Mouse (Mus musculus) liver, adult 2 months (tissue): Measurements from ENCODE around the gene Dock1. TPM values are rescaled to one million over a fixed set of nuclear protein-coding genes. Genes with fewer than 3 reads are reported as not detected.

Experiments used
- DNase-seq: peaks from one replicate; pipeline ENCODE4 v3.0.0-alpha.2; 2011; ENCODE audit warnings: low read depth, low spot score; ENCODE audit errors: extremely low read depth
- H3K27ac ChIP-seq: fragments of 200-500 bp; replicated peaks from 2 replicates; pipeline ENCODE4 v1.5.1; 2012; ENCODE audit warnings: low read depth, mild to moderate bottlenecking, control low read depth, inconsistent platforms, low read length; ENCODE audit not compliant: insufficient read depth
- H3K27me3 ChIP-seq: fragments of 200-500 bp; 2 replicates; pipeline ENCODE4 v1.6.1; 2012; ENCODE audit warnings: mild to moderate bottlenecking, moderate library complexity, low read length, inconsistent platforms; ENCODE audit not compliant: control insufficient read depth, insufficient read depth
- H3K36me3 ChIP-seq: fragments of 200-500 bp; 2 replicates; pipeline ENCODE4 v1.6.1; 2012; ENCODE audit warnings: low read length, inconsistent platforms; ENCODE audit not compliant: control insufficient read depth, insufficient read depth
- H3K4me1 ChIP-seq: fragments of 200-500 bp; 2 replicates; pipeline ENCODE4 v1.6.1; 2011; ENCODE audit warnings: low read length; ENCODE audit not compliant: control insufficient read depth, insufficient read depth
- H3K4me3 ChIP-seq: fragments of 200-500 bp; 2 replicates; pipeline ENCODE4 v1.5.1; 2011; ENCODE audit warnings: low read depth, mild to moderate bottlenecking, control low read depth, low read length, moderate library complexity; ENCODE audit not compliant: insufficient read depth
- H3K79me2 ChIP-seq: fragments of 200-500 bp; 2 replicates; pipeline ENCODE4 v1.6.1; 2012; ENCODE audit warnings: inconsistent platforms, mild to moderate bottlenecking, low read length, moderate library complexity; ENCODE audit not compliant: control insufficient read depth, insufficient read depth
- H3K9ac ChIP-seq: fragments of 200-500 bp; 2 replicates; pipeline ENCODE4 v1.6.1; 2012; ENCODE audit warnings: low read depth, mild to moderate bottlenecking, control low read depth, inconsistent platforms, low read length
- CTCF ChIP-seq: fragments of 200-500 bp; IDR thresholded peaks from 2 replicates; pipeline ENCODE4 v1.5.1; 2011; ENCODE audit warnings: low read depth, low read length, control low read depth
- POLR2A ChIP-seq: fragments of 200-500 bp; IDR thresholded peaks from 2 replicates; pipeline ENCODE4 v1.6.1; 2011; ENCODE audit warnings: low read length, control low read depth; ENCODE audit not compliant: insufficient read depth; ENCODE audit errors: extremely low read depth
- WGBS: fragments of 180-500 bp; shearing (Covaris S2); methylation state at CpG from one replicate; pipeline ENCODE4 v1.1.7; 2018; 5-methylcytosine and 5-hydroxymethylcytosine counted together
- polyA plus RNA-seq: library from polyadenylated mRNA; depleted of rRNA; stranded (reverse); fragments of >200 nt; gene quantifications from 2 replicates; pipeline ENCODE4 v1.2.3, GENCODE M21; 2012
- total RNA-seq: library from RNA; depleted of rRNA; stranded (reverse); fragments of >200 nt; gene quantifications from 2 replicates; pipeline ENCODE4 v1.2.3, GENCODE M21; 2014

Dock1 gene
- total and polyA plus RNA-seq, 2 experiments: 2.4 to 17.0 TPM

DNA sequence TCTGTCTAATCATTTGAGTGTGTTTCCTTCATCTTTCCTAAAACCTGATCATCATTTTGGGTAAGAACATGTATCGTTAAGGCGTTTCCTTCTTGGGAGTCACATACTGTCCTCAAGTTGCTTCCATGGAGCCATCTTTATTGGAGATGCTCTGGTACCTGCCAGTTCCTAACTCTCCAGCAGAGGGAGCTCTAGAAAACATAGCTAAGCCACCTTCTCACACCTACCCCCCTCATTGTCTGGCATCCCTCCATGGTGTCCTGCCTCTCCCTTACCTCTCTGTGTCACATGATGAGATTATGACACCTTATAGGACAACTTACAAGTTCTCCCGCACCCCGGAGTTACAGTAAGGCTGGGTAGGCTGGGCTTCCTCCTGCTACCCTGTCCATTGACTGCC, 222.5 kb downstream of the Dock1 start:
- Histone ChIP-seq H3K4me1 (no peaks in the 10 kb centered on the region), H3K9ac (no peak overlapping the region), H3K4me3 (no peak overlapping the region), H3K79me2 (no peaks in the 10 kb centered on the region), H3K27me3 (no peaks in the 10 kb centered on the region), H3K27ac (no peak overlapping the region), H3K36me3 (no peaks in the 10 kb centered on the region)
- TF ChIP-seq POLR2A: no peak
- no peak for TF ChIP-seq CTCF
- 87% methylated on average over 4 of the region's 4 CpGs for WGBS
- peak; percentile 3 for DNase-seq

- no peak for DNase-seq
- 80% methylated on average over 2 of the region's 2 CpGs for whole genome bisulfite sequencing
Measured at GRCm38 (mm10) chr7:134894604-134895003, 224.2 kb downstream of the Dock1 start.

GRCm38 (mm10) chr7:134899462-134899861, 229.0 kb downstream of the Dock1 start:
- no peak for DNase-seq
- Histone ChIP-seq H3K27ac (no peak overlapping the region), H3K4me1 (no peaks in the 10 kb centered on the region), H3K79me2 (no peaks in the 10 kb centered on the region), H3K27me3 (no peaks in the 10 kb centered on the region), H3K4me3 (no peak overlapping the region), H3K9ac (no peak overlapping the region), H3K36me3 (no peaks in the 10 kb centered on the region)
- WGBS: 91% methylated on average over 2 of the region's 2 CpGs
- TF ChIP-seq POLR2A (no peak), CTCF (no peak)

More at GRCm38 (mm10) chr7:134894604-134895003, 224.2 kb downstream of the Dock1 start:
- Histone ChIP-seq H3K4me1 (no peaks in the 10 kb centered on the region), H3K27ac (no peak overlapping the region), H3K79me2 (no peaks in the 10 kb centered on the region), H3K27me3 (no peaks in the 10 kb centered on the region), H3K4me3 (no peak overlapping the region), H3K36me3 (no peaks in the 10 kb centered on the region), H3K9ac (no peak overlapping the region)
- TF ChIP-seq CTCF (no peak), POLR2A (no peak)

DNA sequence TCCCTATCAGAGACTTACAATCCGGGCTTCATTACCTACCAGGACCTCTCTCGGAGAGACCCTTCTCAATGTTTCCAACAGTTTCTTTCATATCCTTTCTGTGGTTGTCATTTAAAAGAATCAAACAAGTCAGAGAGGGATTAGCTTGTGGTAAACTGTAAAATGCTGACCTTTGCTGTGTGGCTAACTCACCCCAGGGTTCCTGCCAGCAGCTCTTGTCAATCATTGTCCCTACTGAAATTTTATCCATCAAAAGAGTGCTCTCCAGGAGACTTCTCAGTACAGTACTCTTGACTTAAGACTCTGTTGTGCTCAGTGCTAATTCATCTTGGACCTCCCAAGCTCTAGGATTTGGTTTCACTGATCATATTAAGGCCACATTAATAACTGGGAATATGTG, 231.5 kb downstream of the Dock1 start:
- Histone ChIP-seq H3K4me3 (no peak overlapping the region), H3K36me3 (no peaks in the 10 kb centered on the region), H3K27ac (no peak overlapping the region), H3K4me1 (no peaks in the 10 kb centered on the region), H3K9ac (no peak overlapping the region), H3K79me2 (no peaks in the 10 kb centered on the region), H3K27me3 (no peaks in the 10 kb centered on the region)
- WGBS: 95% methylated on average over 2 of the region's 2 CpGs
- TF ChIP-seq POLR2A: no peak
- DNase-seq: no peak

- Histone ChIP-seq H3K27me3 (no peaks in the 10 kb centered on the region), H3K27ac (no peak overlapping the region)
- WGBS: 79% methylated on average over 2 of the region's 2 CpGs
Measured at GRCm38 (mm10) chr7:134931886-134932285, 261.4 kb downstream of the Dock1 start.

DNA sequence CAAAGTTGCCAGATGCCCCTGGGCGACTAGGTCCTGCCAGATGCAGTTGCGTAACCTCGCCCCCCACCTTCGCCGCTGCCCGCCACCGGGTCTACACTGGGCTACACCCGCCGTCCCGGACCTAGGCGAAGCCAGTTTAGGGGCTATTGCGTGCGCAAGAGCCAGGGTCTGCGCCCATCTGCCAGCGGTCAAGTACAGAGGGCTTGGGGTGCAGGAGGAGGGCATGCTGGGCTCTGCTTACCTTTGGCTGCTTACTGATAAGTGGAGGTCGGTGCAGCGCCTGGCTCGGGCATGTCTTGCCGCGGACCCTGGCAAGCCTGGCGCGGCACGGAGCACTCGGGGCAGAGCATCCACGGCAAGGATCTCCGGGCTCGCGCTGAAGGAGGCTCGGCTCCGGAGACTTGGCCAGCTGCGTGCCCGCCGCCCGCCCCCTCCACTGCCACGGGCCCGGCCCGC, 267.0 kb downstream of the Dock1 start:
- H3K79me2 ChIP-seq: no peaks in the 10 kb centered on the region
- no peaks in the 10 kb centered on the region for H3K27me3 ChIP-seq
- no peak overlapping the region for H3K9ac ChIP-seq
- no peak for DNase-seq
- 6% methylated on average over 34 of the region's 37 CpGs for WGBS
- H3K36me3 ChIP-seq: no peaks in the 10 kb centered on the region
- 0 out of 2 replicates have a peak, but pooled peaks cover 2% of the 10 kb centered on the region for H3K4me1 ChIP-seq
- H3K4me3 ChIP-seq: peak overlapping the region; percentile 14; the same call in 1 of the 2 replicates
- no peak overlapping the region for H3K27ac ChIP-seq
- TF ChIP-seq POLR2A: no peak
- no peak for TF ChIP-seq CTCF

More at GRCm38 (mm10) chr7:134931886-134932285, 261.4 kb downstream of the Dock1 start:
- Histone ChIP-seq H3K4me1 (0 out of 2 replicates have a peak, but pooled peaks cover under 1% of the 10 kb centered on the region), H3K4me3 (no peak overlapping the region), H3K36me3 (no peaks in the 10 kb centered on the region), H3K79me2 (no peaks in the 10 kb centered on the region), H3K9ac (no peak overlapping the region)
- no peak for DNase-seq
- no peak for TF ChIP-seq CTCF
- no peak for TF ChIP-seq POLR2A
